Mouse (Mus musculus): ENCODE results near the gene Dapk2. TPM values are rescaled to one million over a fixed set of nuclear protein-coding genes. Genes with fewer than 3 reads are reported as not detected.

Dapk2 gene
- polyA plus RNA-seq, 1 experiment from 2014 or later, result 6.7 TPM

- Histone ChIP-seq H3K36me3 (ENCODE audit: control insufficient read depth, insufficient read depth, low read length) (no peaks in the 10 kb centered on the region), H3K4me3 (ENCODE audit: low read depth, low read length) (no peak overlapping the region), H3K27ac (ENCODE audit: low read depth, low read length) (no peak overlapping the region), H3K9ac (ENCODE audit: low read length) (no peak overlapping the region), H3K9me3 (ENCODE audit: control insufficient read depth, low read length) (no peaks in the 10 kb centered on the region), H3K4me2 (no peak overlapping the region), H3K4me1 (ENCODE audit: control insufficient read depth, insufficient read depth, low read length) (no peaks in the 10 kb centered on the region), H3K27me3 (ENCODE audit: control insufficient read depth, insufficient read depth, low read length) (no peaks in the 10 kb centered on the region)
- ATAC-seq (ENCODE audit: low FRiP score) (no peak), DNase-seq (ENCODE audit: low spot score, missing footprints) (no peak)
- 83% methylated on average over 4 of the region's 4 CpGs for WGBS
Observed at GRCm38 (mm10) chr9:66308741-66309140, 150.7 kb downstream of the Dapk2 start.

DNA sequence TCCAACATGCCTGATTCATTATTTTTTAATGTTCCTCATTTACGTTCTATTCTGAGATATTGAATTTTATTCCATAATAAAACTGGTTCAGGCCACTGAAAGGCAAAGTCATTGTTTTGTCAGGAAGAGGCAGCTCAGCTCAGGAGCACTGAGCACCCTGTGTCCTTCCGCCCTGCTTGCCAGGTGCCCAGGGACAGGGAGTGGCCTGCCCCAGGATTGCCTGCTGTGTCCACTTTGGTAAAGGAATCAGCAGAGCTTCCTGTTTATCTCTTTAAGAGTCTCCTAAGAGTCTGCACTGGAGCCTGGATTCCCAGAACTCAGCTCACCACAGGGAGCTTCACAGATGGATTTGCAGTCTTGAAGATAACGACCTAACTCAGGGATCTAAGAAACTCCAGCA lies 153.4 kb downstream of the Dapk2 start:
- WGBS, result 47% methylated on average over 3 of the region's 3 CpGs
- H3K27me3 ChIP-seq (ENCODE audit: control insufficient read depth, insufficient read depth, low read length), result no peaks in the 10 kb centered on the region
- no peak overlapping the region for H3K4me2 ChIP-seq
- H3K4me1 ChIP-seq (ENCODE audit: control insufficient read depth, insufficient read depth, low read length), result no peaks in the 10 kb centered on the region
- no peak overlapping the region for H3K27ac ChIP-seq (ENCODE audit: low read depth, low read length)
- no peaks in the 10 kb centered on the region for H3K36me3 ChIP-seq (ENCODE audit: control insufficient read depth, insufficient read depth, low read length)
- DNase-seq (ENCODE audit: low spot score, missing footprints) (no peak), ATAC-seq (ENCODE audit: low FRiP score) (no peak)
- H3K9ac ChIP-seq (ENCODE audit: low read length), result no peak overlapping the region
- H3K4me3 ChIP-seq (ENCODE audit: low read depth, low read length), result no peak overlapping the region
- H3K9me3 ChIP-seq (ENCODE audit: control insufficient read depth, low read length), result no peaks in the 10 kb centered on the region

DNA sequence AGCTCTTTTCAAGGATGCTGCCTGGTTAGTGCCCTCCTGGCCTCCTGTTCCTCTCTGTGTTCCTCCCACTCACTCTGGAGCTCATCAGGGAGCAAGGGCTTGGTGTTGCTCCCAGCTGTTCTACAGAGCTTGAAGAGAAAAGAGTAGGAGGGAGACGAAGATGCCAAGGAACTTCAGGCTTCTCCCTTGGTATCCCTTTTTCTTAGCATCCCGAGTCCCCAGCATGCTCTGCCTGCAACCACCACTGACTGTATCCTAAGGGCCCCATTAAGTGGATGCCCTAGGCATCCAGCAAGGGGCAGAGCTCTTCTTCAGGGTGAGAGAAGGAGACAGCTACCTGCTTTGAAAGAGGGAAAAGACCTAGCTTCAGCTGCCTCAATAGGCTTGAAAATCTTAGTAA lies 158.6 kb downstream of the Dapk2 start:
- Histone ChIP-seq H3K4me3 (ENCODE audit: low read depth, low read length) (no peak overlapping the region), H3K4me2 (no peak overlapping the region), H3K9me3 (ENCODE audit: control insufficient read depth, low read length) (no peaks in the 10 kb centered on the region), H3K9ac (ENCODE audit: low read length) (no peak overlapping the region), H3K27ac (ENCODE audit: low read depth, low read length) (no peak overlapping the region), H3K36me3 (ENCODE audit: control insufficient read depth, insufficient read depth, low read length) (no peaks in the 10 kb centered on the region), H3K27me3 (ENCODE audit: control insufficient read depth, insufficient read depth, low read length) (no peaks in the 10 kb centered on the region), H3K4me1 (ENCODE audit: control insufficient read depth, insufficient read depth, low read length) (no peaks in the 10 kb centered on the region)
- ATAC-seq (ENCODE audit: low FRiP score) (no peak), DNase-seq (ENCODE audit: low spot score, missing footprints) (no peak)
- WGBS, result 84% methylated on average over 2 of the region's 2 CpGs

Other genes with a start within 250 kb of the Dapk2 start
- 33.7 and 37.2 TPM in 2 replicates for gene Trip4, start 249.4 kb upstream of the Dapk2 start, polyA plus RNA-seq (2014; fragmentation: Nextera tagmentation; extraction: Ambion mirVana)
- 18.4 and 19.6 TPM in 2 replicates for gene Csnk1g1, start 249.3 kb upstream of the Dapk2 start, polyA plus RNA-seq (2014; fragmentation: Nextera tagmentation; extraction: Ambion mirVana)
- gene Ppib, start 98.0 kb upstream of the Dapk2 start, polyA plus RNA-seq (2014; fragmentation: Nextera tagmentation; extraction: Ambion mirVana), result 490 and 501 TPM in 2 replicates
- gene Snx22, start 88.5 kb upstream of the Dapk2 start, polyA plus RNA-seq (2014; fragmentation: Nextera tagmentation; extraction: Ambion mirVana), result 1.8 and 2.2 TPM in 2 replicates
- gene Snx1, start 31.6 kb upstream of the Dapk2 start, polyA plus RNA-seq (2014; fragmentation: Nextera tagmentation; extraction: Ambion mirVana), result 147 and 150 TPM in 2 replicates
- gene Ciao2a, start 31.6 kb upstream of the Dapk2 start, polyA plus RNA-seq (2014; fragmentation: Nextera tagmentation; extraction: Ambion mirVana), result 156 and 171 TPM in 2 replicates
- 34.8 and 37.0 TPM in 2 replicates for gene Herc1, start 192.2 kb downstream of the Dapk2 start, polyA plus RNA-seq (2014; fragmentation: Nextera tagmentation; extraction: Ambion mirVana)